Mouse (Mus musculus) MEL (cell line): ENCODE measurements around the gene Fam155a. TPM values are rescaled to one million over a fixed set of nuclear protein-coding genes. Genes with fewer than 3 reads are reported as not detected.

Experiments used
- DNase-seq: peaks from one replicate; pipeline ENCODE4 v3.0.0; 2011; ENCODE audit warnings: low read depth, low spot score
- H3K27ac ChIP-seq: 2 replicates; pipeline ENCODE4 v1.5.1; 2012; ENCODE audit warnings: low read depth, mild to moderate bottlenecking, control low read depth, low read length, moderate library complexity; ENCODE audit not compliant: control insufficient read depth
- H3K27me3 ChIP-seq, 2 experiments: fragments of 150-350 bp in 1 of 2; sonication (generic) in 1 of 2; 2 replicates each; pipeline ENCODE4 v1.6.1; 2012; ENCODE audit warnings: low read length in 2 of 2, mild to moderate bottlenecking in 2 of 2, improper control_type of control experiment in 1 of 2, moderate library complexity in 1 of 2; ENCODE audit not compliant: insufficient read depth in 2 of 2, control insufficient read depth in 1 of 2
- H3K36me3 ChIP-seq, 2 experiments: 2 replicates each; pipeline ENCODE4 v1.6.1; 2012 to 2014; ENCODE audit warnings: low read length in 2 of 2, improper control_type of control experiment in 1 of 2, inconsistent platforms in 1 of 2, mild to moderate bottlenecking in 1 of 2; ENCODE audit not compliant: insufficient read depth in 2 of 2, control insufficient read depth in 1 of 2
- H3K4me1 ChIP-seq, 2 experiments: fragments of 150-350 bp in 1 of 2; sonication (generic) in 1 of 2; 2 replicates each; pipeline ENCODE4 v1.6.1; 2012; ENCODE audit warnings: low read length in 2 of 2, improper control_type of control experiment in 1 of 2, mild to moderate bottlenecking in 1 of 2; ENCODE audit not compliant: insufficient read depth in 2 of 2, control insufficient read depth in 1 of 2
- H3K4me3 ChIP-seq, 2 experiments: fragments of 150-350 bp in 1 of 2; sonication (generic) in 1 of 2; 2 replicates each; pipeline ENCODE4 v1.5.1; 2012; ENCODE audit warnings: low read depth in 2 of 2, low read length in 2 of 2, mild to moderate bottlenecking in 2 of 2, moderate library complexity in 2 of 2, control low read depth in 1 of 2, improper control_type of control experiment in 1 of 2; ENCODE audit not compliant: control insufficient read depth in 1 of 2, insufficient read depth in 1 of 2
- H3K79me2 ChIP-seq: 2 replicates; pipeline ENCODE4 v1.6.1; 2012; ENCODE audit warnings: mild to moderate bottlenecking, low read length, moderate library complexity; ENCODE audit not compliant: control insufficient read depth, poor library complexity, insufficient read depth
- H3K9ac ChIP-seq: 2 replicates; pipeline ENCODE4 v1.6.1; 2012; ENCODE audit warnings: low read depth, mild to moderate bottlenecking, control low read depth, low read length, moderate library complexity; ENCODE audit not compliant: control insufficient read depth, poor library complexity, severe bottlenecking
- H3K9me3 ChIP-seq: fragments of 150-350 bp; sonication (generic); replicated peaks from 2 replicates; pipeline ENCODE4 v1.6.1; 2012; ENCODE audit warnings: mild to moderate bottlenecking, low read length, improper control_type of control experiment, moderate library complexity; ENCODE audit not compliant: insufficient read depth
- CHD1 ChIP-seq: IDR thresholded peaks from 2 replicates; pipeline ENCODE4 v1.6.1; 2012; ENCODE audit warnings: low read depth, mild to moderate bottlenecking, inconsistent platforms, low read length, improper control_type of control experiment
- CHD2 ChIP-seq: IDR thresholded peaks from 2 replicates; pipeline ENCODE4 v1.6.1; 2011; ENCODE audit warnings: low read length, improper control_type of control experiment
- ELF1 ChIP-seq: IDR thresholded peaks from 2 replicates; pipeline ENCODE4 v1.6.1; 2014; ENCODE audit warnings: low read depth, mild to moderate bottlenecking, inconsistent platforms, low read length, improper control_type of control experiment, moderate library complexity
- GABPA ChIP-seq: IDR thresholded peaks from 2 replicates; pipeline ENCODE4 v1.6.1; 2012; ENCODE audit warnings: low read depth, mild to moderate bottlenecking, inconsistent platforms, low read length, improper control_type of control experiment, moderate library complexity
- GATA1 ChIP-seq: IDR thresholded peaks from 2 replicates; pipeline ENCODE4 v1.6.1; 2011; ENCODE audit warnings: low read depth, low read length, improper control_type of control experiment
- JUND ChIP-seq: IDR thresholded peaks from 2 replicates; pipeline ENCODE4 v1.6.1; 2011; ENCODE audit warnings: low read depth, mild to moderate bottlenecking, improper control_type of control experiment, low read length
- KAT2A ChIP-seq: conservative IDR thresholded peaks from 2 replicates; pipeline ENCODE4 v1.6.1; 2012; ENCODE audit warnings: low read depth, low read length, improper control_type of control experiment, inconsistent platforms
- MAFK ChIP-seq: IDR thresholded peaks from 2 replicates; pipeline ENCODE4 v1.6.1; 2011; ENCODE audit warnings: low read depth, mild to moderate bottlenecking, low read length, improper control_type of control experiment, borderline replicate concordance
- MYB ChIP-seq: IDR thresholded peaks from 2 replicates; pipeline ENCODE4 v1.6.1; 2011; ENCODE audit warnings: mild to moderate bottlenecking, low read depth, low read length, improper control_type of control experiment
- MYC ChIP-seq: IDR thresholded peaks from 2 replicates; pipeline ENCODE4 v1.6.1; 2011; ENCODE audit warnings: low read depth, mild to moderate bottlenecking, low read length, improper control_type of control experiment, moderate library complexity
- POLR2AphosphoS2 ChIP-seq: IDR thresholded peaks from 2 replicates; pipeline ENCODE4 v1.6.1; 2011; ENCODE audit warnings: low read length, improper control_type of control experiment
- SIN3A ChIP-seq: IDR thresholded peaks from 2 replicates; pipeline ENCODE4 v1.6.1; 2012; ENCODE audit warnings: low read length, improper control_type of control experiment, inconsistent platforms
- TAL1 ChIP-seq: IDR thresholded peaks from 2 replicates; pipeline ENCODE4 v1.6.1; 2012; ENCODE audit warnings: mild to moderate bottlenecking, inconsistent platforms, low read length, moderate library complexity, mixed read lengths
- TBP ChIP-seq: IDR thresholded peaks from 2 replicates; pipeline ENCODE4 v1.8.0; 2011; ENCODE audit warnings: low read depth, low read length, improper control_type of control experiment
- TCF12 ChIP-seq: IDR thresholded peaks from 2 replicates; pipeline ENCODE4 v1.6.1; 2014; ENCODE audit warnings: low read depth, mild to moderate bottlenecking, inconsistent platforms, low read length, improper control_type of control experiment, moderate library complexity
- UBTF ChIP-seq: IDR thresholded peaks from 2 replicates; pipeline ENCODE4 v1.6.1; 2012; ENCODE audit warnings: low read depth, mild to moderate bottlenecking, inconsistent platforms, low read length, improper control_type of control experiment, moderate library complexity, borderline replicate concordance; ENCODE audit not compliant: insufficient read depth
- USF1 ChIP-seq: IDR thresholded peaks from 2 replicates; pipeline ENCODE4 v1.6.1; 2014; ENCODE audit warnings: low read depth, mild to moderate bottlenecking, inconsistent platforms, low read length, improper control_type of control experiment, moderate library complexity
- USF2 ChIP-seq, 2 experiments: IDR thresholded peaks; 2 replicates each; pipeline ENCODE4 v1.6.1; 2011 to 2012; ENCODE audit warnings: improper control_type of control experiment in 2 of 2, low read length in 2 of 2, borderline replicate concordance in 1 of 2, inconsistent platforms in 1 of 2, low read depth in 1 of 2, mild to moderate bottlenecking in 1 of 2; ENCODE audit not compliant: insufficient read depth in 1 of 2
- ZKSCAN1 ChIP-seq: IDR thresholded peaks from 2 replicates; pipeline ENCODE4 v1.6.1; 2012; ENCODE audit warnings: low read depth, mild to moderate bottlenecking, inconsistent platforms, low read length, improper control_type of control experiment, moderate library complexity
- ZMIZ1 ChIP-seq: IDR thresholded peaks from 2 replicates; pipeline ENCODE4 v1.6.1; 2012; ENCODE audit warnings: low read depth, mild to moderate bottlenecking, inconsistent platforms, low read length, improper control_type of control experiment, moderate library complexity
- polyA plus RNA-seq, 2 experiments: library from polyadenylated mRNA; stranded (reverse) in 1 of 2; unstranded in 1 of 2; fragments of >175 nt in 1 of 2; fragments of >200 nt in 1 of 2; gene quantifications; 2 replicates each; pipeline versions ENCODE4 v1.2.1 to v1.2.4; 2012; ENCODE audit warnings: low replicate concordance in 2 of 2, low read depth in 1 of 2; ENCODE audit not compliant: insufficient read length in 2 of 2, insufficient read depth in 1 of 2, missing spikeins in 1 of 2
- total RNA-seq: library from RNA; depleted of rRNA; stranded (reverse); fragments of 300-350 nt; gene quantifications from 2 replicates; pipeline ENCODE4 v1.2.3, GENCODE M21; 2012

The Fam155a gene
- total and polyA plus RNA-seq, 3 experiments: not detected

GRCm38 (mm10) chr8:9546429-9546828 lies 224.5 kb downstream of the Fam155a start:
- no peaks in the 10 kb centered on the region for H3K36me3 ChIP-seq
- no peak for DNase-seq
- no peak overlapping the region for H3K4me3 ChIP-seq
- no peaks in the 10 kb centered on the region for H3K27me3 ChIP-seq
- TF ChIP-seq TBP: no peak
- TF ChIP-seq UBTF: no peak
- TF ChIP-seq USF1: no peak
- no peak for TF ChIP-seq GATA1
- TF ChIP-seq MAFK: no peak
- H3K9me3 ChIP-seq: no peaks in the 10 kb centered on the region
- no peaks in the 10 kb centered on the region for H3K4me1 ChIP-seq
- H3K9ac ChIP-seq: no peak overlapping the region
- H3K27ac ChIP-seq: no peak overlapping the region
- H3K79me2 ChIP-seq: no peaks in the 10 kb centered on the region

GRCm38 (mm10) chr8:9545665-9546064 lies 225.3 kb downstream of the Fam155a start:
- Histone ChIP-seq H3K27ac (no peak overlapping the region), H3K4me1 (no peaks in the 10 kb centered on the region), H3K27me3 (no peaks in the 10 kb centered on the region), H3K9ac (no peak overlapping the region), H3K9me3 (no peaks in the 10 kb centered on the region), H3K79me2 (no peaks in the 10 kb centered on the region), H3K4me3 (no peak overlapping the region), H3K36me3 (no peaks in the 10 kb centered on the region)
- no peak for DNase-seq
- TF ChIP-seq KAT2A (no peak), CHD1 (no peak)

DNA sequence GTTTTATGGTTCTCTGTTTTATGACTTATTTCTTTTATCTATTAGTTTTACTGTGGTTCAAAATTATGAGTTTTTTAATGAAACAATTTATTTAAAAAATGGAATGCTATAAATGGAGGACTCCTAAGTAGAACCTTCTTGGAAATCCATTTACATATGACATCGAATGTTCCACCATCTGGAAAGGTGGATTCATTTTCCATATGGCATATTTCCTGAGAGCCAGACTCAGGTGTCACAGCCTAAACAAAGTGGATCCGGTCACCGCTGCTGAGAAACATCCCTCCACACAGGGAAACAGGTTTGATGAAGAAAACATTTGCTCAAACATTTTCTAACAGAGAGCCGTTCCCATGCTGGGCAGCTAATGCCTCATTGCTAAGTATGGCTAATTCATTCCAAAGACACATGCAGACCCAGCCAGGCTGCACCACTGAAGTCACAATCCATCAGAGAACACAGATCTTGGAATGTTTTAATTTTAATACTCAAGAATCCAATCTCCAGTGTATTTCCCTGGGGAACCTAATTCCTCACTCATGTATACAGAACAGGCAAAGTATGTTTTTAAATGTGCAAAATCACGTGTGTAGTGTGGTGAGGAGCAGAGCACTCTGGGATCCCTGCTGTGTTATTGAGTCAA lies 235.1 kb downstream of the Fam155a start:
- TF ChIP-seq TAL1: no peak
- TF ChIP-seq GABPA: no peak
- no peak for TF ChIP-seq MYB
- no peak for TF ChIP-seq USF1
- TF ChIP-seq POLR2AphosphoS2: no peak
- TF ChIP-seq CHD2: no peak
- no peak for TF ChIP-seq MYC
- TF ChIP-seq ZMIZ1: no peak
- no peak for TF ChIP-seq ELF1
- no peak for TF ChIP-seq UBTF
- no peak for TF ChIP-seq CHD1
- no peak for TF ChIP-seq SIN3A
- no peak for TF ChIP-seq ZKSCAN1
- TF ChIP-seq TCF12: no peak
- TF ChIP-seq JUND: no peak
- TF ChIP-seq USF2 (IDR thresholded peaks at IDR 0.05; ENCODE audit: borderline replicate concordance in 1 of 2, insufficient read depth in 1 of 2, low read depth in 1 of 2, low read length in 2 of 2): no peak
- Histone ChIP-seq H3K4me3 (no peak overlapping the region), H3K27ac (no peak overlapping the region), H3K9ac (no peak overlapping the region), H3K79me2 (no peaks in the 10 kb centered on the region), H3K36me3 (no peaks in the 10 kb centered on the region), H3K27me3 (no peaks in the 10 kb centered on the region), H3K9me3 (no peaks in the 10 kb centered on the region), H3K4me1 (no peaks in the 10 kb centered on the region)
- no peak for DNase-seq
